Mouse (Mus musculus) embryonic fibroblast, embryonic 13.5 days (primary cell): ENCODE results near the gene Trim7. TPM values are rescaled to one million over a fixed set of nuclear protein-coding genes. Genes with fewer than 3 reads are reported as not detected.
A peak's percentile ranks its signal among the peaks of the same experiment; 100 is the strongest.

Source experiments
- H3K27ac ChIP-seq: 2 replicates; pipeline ENCODE4 v1.5.1; 2012; ENCODE audit warnings: low read length, control low read depth, inconsistent platforms; ENCODE audit not compliant: insufficient read depth
- H3K4me1 ChIP-seq: 2 replicates; pipeline ENCODE4 v1.6.1; 2011; ENCODE audit warnings: low read length; ENCODE audit not compliant: control insufficient read depth, insufficient read depth
- H3K4me3 ChIP-seq: 2 replicates; pipeline ENCODE4 v1.5.1; 2011; ENCODE audit warnings: mild to moderate bottlenecking, control low read depth, low read length; ENCODE audit not compliant: insufficient read depth
- CTCF ChIP-seq: IDR thresholded peaks from 2 replicates; pipeline ENCODE4 v1.5.1; 2011; ENCODE audit warnings: mild to moderate bottlenecking, control low read depth, low read length, moderate library complexity, borderline replicate concordance; ENCODE audit not compliant: insufficient read depth
- POLR2A ChIP-seq: IDR thresholded peaks from 2 replicates; pipeline ENCODE4 v1.6.1; 2011; ENCODE audit warnings: low read depth, mild to moderate bottlenecking, control low read depth, low read length, moderate library complexity
- polyA plus RNA-seq: library from polyadenylated mRNA; stranded (reverse); fragments of >200 nt; gene quantifications from 2 replicates; pipeline ENCODE4 v1.2.4, GENCODE M21; 2011; ENCODE audit warnings: low read depth; ENCODE audit not compliant: missing spikeins, insufficient read length

The Trim7 gene
- polyA plus RNA-seq, 1 experiment: 16.0 TPM

DNA sequence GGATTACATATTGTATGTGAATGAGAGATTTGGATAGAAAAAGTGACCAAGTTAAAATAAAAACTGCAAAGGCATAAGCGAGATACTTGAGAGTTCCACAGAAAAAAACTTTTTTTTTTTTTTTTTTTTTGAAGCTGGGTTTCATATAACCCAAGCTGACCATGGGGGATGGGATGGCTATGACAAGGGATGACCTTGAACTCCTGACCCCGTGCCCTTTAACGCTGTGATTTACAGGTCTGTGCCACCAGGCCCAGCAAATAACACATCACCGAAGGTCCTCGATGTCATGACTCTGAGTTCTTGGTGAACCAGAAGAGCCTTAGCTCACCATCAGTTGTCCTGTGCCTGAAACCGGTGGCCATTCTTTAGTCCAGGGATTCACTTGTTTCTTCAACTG, 10.0 kb downstream of the Trim7 start:
- Histone ChIP-seq H3K4me1 (peaks cover 3% of the 10 kb centered on the region; the same call in 1 of the 2 replicates), H3K27ac (no peak overlapping the region), H3K4me3 (no peak overlapping the region)
- TF ChIP-seq CTCF: no peak
- no peak for TF ChIP-seq POLR2A

DNA sequence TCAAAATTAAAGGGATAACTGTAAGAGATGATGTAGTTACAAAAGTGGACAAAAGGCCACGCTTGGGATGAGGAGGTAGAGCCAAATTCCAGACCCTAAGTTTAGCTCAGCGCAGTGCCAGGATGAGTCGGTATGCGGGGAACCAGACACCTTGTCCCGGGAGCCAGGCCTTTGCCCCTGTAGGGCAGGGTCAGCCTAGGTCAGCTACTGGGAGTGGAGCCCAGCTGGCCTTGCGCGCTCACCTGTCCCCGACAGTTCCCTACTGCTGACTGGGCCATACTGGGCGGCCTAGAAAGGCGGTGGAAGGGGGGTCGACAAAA, 11.0 kb downstream of the Trim7 start:
- Histone ChIP-seq H3K4me3 (peak overlapping the region; percentile 65), H3K27ac (0 out of 2 replicates have a peak overlapping the region, but pooled peaks have one; percentile 67), H3K4me1 (peaks cover 3% of the 10 kb centered on the region; the same call in 1 of the 2 replicates)
- TF ChIP-seq CTCF (no peak), POLR2A (no peak)

DNA sequence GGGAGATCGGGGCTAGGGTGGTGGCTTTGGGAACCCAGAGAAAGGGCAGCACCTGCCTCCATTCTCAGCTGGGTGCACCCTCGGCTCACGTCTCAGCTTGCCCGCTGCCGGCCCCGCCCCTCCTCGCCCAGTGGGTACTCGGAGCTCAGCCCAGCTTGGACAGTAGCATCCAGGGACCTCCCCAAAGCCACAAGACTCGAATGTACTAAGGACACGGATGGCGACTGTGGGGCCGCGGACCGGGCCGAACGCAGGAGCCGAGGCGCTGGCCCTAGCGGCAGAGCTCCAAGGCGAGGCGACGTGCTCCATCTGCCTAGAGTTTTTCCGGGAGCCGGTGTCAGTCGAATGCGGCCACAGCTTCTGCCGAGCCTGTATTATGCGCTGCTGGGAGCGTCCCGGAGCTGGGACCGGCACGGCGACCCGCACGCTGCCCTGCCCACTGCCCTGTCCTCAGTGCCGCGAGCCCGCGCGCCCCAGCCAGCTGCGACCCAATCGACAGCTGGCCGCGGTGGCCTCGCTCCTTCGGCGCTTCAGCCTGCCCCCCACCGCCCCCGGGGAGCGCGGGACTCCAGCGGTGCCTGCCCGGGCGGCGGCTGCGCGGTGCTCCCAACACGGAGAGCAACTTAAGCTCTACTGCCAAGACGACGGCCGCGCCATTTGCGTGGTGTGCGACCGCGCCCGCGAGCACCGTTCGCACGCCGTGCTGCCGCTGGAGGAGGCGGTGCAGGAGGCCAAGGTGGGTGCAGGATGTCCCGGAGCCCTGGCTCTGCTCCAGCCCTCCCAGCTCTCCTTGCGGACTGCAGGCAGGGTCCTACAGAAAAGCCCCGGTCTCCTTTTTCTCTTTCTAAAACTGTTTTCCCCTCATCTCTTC, 11.6 kb downstream of the Trim7 start:
- Histone ChIP-seq H3K4me1 (peaks cover 3% of the 10 kb centered on the region; the same call in 1 of the 2 replicates), H3K4me3 (peak overlapping the region; percentile 65), H3K27ac (peak overlapping the region; percentile 67)
- TF ChIP-seq POLR2A (peak; percentile 64), CTCF (no peak)

DNA sequence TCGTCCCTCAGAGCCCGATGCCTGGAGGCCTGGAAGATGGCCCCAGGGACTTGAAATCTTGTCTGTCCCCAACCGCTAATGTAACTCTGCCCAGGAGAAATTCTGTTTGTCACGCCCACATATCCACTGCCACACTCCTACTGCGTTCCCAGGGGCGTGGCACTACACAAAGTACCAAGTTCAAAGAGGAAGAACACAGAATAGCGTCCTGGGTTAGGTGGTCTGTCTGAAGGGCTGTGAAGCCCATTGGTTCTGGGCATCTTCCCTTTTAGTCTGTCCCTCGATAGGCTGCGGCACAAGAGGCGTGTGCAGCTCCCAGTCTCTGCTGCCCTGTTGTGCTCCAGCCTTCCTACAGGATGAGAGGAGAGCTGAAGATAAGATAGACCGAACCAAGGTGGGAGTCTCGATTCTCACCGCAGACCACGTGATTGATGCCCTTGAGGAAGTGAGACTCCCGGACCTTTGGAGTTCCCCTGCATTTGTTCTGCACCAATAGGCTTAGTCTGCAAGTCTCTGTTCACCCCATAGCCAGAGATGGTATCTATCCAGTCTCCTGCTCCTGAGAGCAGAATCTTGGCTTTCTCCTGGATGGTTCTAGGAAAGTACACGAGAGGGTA, 12.3 kb downstream of the Trim7 start:
- Histone ChIP-seq H3K27ac (peak overlapping the region; percentile 67), H3K4me1 (peaks cover 3% of the 10 kb centered on the region; the same call in 1 of the 2 replicates), H3K4me3 (peak overlapping the region; percentile 65)
- TF ChIP-seq CTCF: no peak
- no peak; the same call in none of the 2 replicates for TF ChIP-seq POLR2A

DNA sequence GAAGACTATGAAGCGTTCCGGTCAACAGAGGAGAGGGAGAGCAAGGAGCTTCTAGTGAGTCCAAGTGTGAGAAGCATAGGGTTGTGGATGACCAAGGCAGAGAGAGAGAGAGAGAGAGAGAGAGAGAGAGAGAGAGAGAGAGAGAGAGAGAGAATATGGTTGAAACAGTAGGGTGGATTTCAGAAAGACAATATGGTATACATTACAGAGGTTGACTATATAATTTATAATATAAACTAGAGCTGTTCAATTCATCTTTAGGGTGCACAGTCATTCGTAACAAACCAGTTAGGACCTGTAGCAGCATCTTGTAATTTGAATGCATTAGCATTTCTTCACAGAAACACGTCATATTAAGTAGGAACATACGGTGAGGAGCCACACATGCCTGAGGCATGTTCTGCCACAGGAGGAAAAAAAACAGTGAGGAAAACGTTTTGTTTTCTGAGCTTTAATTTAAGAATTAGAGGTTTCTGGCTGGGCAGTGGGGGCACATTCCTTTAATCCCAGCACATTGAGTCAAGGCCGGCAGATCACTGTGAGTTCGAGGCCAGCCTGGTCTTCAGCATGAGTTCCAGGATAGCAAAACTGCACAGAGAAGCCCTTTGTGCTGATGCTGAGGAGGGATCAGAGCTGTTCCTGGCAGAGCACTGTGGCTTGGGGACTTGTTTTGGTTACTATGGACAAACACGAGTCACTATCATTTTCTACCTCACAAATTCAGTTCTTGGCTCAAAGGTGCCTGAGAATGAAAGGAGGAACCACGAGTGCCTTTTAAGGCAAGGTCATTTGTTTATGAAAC, 13.1 kb downstream of the Trim7 start:
- Histone ChIP-seq H3K4me1 (peaks cover 3% of the 10 kb centered on the region; the same call in 1 of the 2 replicates), H3K4me3 (peak overlapping the region; percentile 65; the same call in 1 of the 2 replicates), H3K27ac (peak overlapping the region; percentile 67)
- TF ChIP-seq POLR2A: no peak
- TF ChIP-seq CTCF: no peak

DNA sequence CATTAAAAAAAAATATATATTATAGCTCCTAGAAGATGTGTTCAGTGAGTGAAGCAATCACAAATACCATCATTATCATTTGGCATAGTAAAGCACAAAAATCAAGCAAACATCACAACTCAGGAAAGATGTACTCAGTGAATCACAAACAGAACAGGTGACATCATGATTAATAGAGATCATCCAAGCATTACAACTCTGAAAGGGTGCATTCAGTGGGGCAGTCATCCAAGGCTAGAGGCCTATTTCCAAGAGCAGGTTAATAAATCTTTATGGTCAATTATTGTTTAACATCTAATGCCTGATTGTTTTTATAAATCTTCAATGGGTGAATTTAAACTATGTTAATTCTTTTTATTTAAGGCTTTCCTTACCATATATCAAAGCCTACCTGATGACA, 14.9 kb downstream of the Trim7 start:
- no peak overlapping the region for H3K27ac ChIP-seq
- H3K4me3 ChIP-seq: no peak overlapping the region
- H3K4me1 ChIP-seq: 0 out of 2 replicates have a peak, but pooled peaks cover 5% of the 10 kb centered on the region
- TF ChIP-seq CTCF (no peak), POLR2A (no peak)

DNA sequence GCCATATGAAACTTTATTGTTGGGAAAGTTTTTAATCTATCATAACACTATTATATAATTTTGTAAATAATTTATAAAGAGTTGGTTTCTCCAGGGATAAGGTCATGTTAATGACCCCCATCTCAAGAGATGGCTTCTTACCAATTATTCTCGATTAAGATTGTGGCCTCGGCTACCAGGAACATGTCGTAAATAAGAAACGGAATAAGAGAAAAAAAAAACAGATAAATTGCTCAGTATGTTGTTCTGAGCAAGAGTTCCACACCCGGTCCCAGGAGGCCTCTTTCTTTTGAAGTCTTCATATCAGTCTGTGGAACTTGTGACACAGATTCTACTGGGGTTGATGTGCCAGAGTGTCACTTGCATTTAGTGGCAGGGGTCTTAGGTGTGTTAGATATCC, 15.3 kb downstream of the Trim7 start:
- Histone ChIP-seq H3K4me1 (0 out of 2 replicates have a peak, but pooled peaks cover 5% of the 10 kb centered on the region), H3K4me3 (no peak overlapping the region), H3K27ac (no peak overlapping the region)
- TF ChIP-seq CTCF: no peak
- TF ChIP-seq POLR2A: no peak

DNA sequence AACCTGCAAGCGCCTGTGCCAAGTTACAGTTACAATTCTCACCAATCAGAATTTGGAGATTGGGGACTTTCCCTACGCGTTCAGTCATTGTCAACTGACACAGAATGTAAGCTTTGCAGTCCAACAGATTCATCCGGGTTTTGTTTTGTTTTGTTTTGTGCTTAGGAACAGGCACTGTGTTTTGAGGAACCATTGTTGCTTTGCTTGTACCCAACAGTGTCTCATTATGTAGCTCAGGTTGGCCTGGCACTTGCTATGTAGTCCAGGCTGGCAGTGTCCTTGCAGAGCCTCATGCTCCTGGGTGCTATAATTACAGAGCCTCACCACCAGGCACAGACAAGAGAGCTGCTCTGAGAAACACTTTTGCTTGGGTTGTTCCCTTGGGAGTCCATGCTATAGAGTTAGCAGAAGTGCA, 16.4 kb downstream of the Trim7 start:
- H3K4me1 ChIP-seq: 0 out of 2 replicates have a peak, but pooled peaks cover 5% of the 10 kb centered on the region
- no peak overlapping the region for H3K27ac ChIP-seq
- TF ChIP-seq CTCF: no peak
- no peak overlapping the region for H3K4me3 ChIP-seq

DNA sequence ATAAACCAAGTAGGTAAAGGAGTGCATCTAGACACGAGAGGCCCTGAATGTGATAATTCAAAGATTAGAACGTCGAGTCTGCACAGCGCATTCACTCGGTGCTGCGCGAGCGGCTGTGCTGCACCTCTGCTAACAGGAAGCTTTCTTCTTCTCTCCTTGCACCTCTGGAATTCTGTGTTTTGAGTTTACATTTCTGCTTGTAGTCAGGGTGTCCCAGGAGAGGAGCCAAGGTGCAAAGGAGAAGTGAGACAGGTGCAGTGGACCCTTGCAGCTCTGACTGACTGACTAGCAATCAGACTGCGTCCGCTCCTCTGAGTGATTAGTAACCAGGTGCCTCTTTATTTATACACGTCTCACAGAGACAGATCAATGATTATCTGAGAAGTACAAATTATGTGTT, 17.3 kb downstream of the Trim7 start:
- Histone ChIP-seq H3K4me3 (no peak overlapping the region), H3K27ac (no peak overlapping the region), H3K4me1 (0 out of 2 replicates have a peak, but pooled peaks cover 5% of the 10 kb centered on the region)
- TF ChIP-seq POLR2A (no peak), CTCF (no peak)
